Mouse (Mus musculus) intestine, embryonic 15.5 days (tissue): Measurements from ENCODE around the gene Hoxc5. TPM values are rescaled to one million over a fixed set of nuclear protein-coding genes. Genes with fewer than 3 reads are reported as not detected.

Experiments
- ATAC-seq: fragments of 200-750 bp; cut with Nextera tagmentation; 2 replicates; pipeline ENCODE4 v1.8.0; 2017; ENCODE audit warnings: moderate TSS enrichment, moderate library complexity
- H3K27ac ChIP-seq: fragments of 300-500 bp; sonication (generic); 2 replicates; pipeline ENCODE4 v1.5.1; 2015; ENCODE audit warnings: mild to moderate bottlenecking, inconsistent platforms
- H3K27me3 ChIP-seq: fragments of 300-500 bp; sonication (generic); replicated peaks from 2 replicates; pipeline ENCODE4 v1.6.1; 2015; ENCODE audit warnings: inconsistent platforms
- H3K36me3 ChIP-seq: fragments of 300-500 bp; sonication (generic); 2 replicates; pipeline ENCODE4 v1.6.1; 2015; ENCODE audit warnings: inconsistent platforms
- H3K4me1 ChIP-seq: fragments of 300-500 bp; sonication (generic); replicated peaks from 2 replicates; pipeline ENCODE4 v1.6.1; 2015; ENCODE audit warnings: inconsistent platforms
- H3K4me2 ChIP-seq: fragments of 300-500 bp; sonication (generic); replicated peaks from 2 replicates; pipeline ENCODE4 v1.6.1; 2015; ENCODE audit warnings: mild to moderate bottlenecking, inconsistent platforms
- H3K4me3 ChIP-seq: fragments of 300-500 bp; sonication (generic); replicated peaks from 2 replicates; pipeline ENCODE4 v1.5.1; 2015; ENCODE audit warnings: inconsistent platforms
- H3K9ac ChIP-seq: fragments of 300-500 bp; sonication (generic); 2 replicates; pipeline ENCODE4 v1.6.1; 2015; ENCODE audit warnings: inconsistent platforms
- H3K9me3 ChIP-seq: fragments of 300-500 bp; sonication (generic); 2 replicates; pipeline ENCODE4 v1.6.1; 2016; ENCODE audit warnings: inconsistent platforms
- WGBS: fragments of 180-500 bp; shearing (Covaris S2); methylation state at CpG from one replicate; pipeline ENCODE4 v1.1.7; 2015; 5-methylcytosine and 5-hydroxymethylcytosine counted together
- polyA plus RNA-seq: library from polyadenylated mRNA; unstranded; fragments of >200 nt; fragmentation: Nextera tagmentation; extraction: Ambion mirVana; gene quantifications from 2 replicates; pipeline ENCODE4 v1.2.1, GENCODE M21; 2015

Hoxc5 gene
- polyA plus RNA-seq, 1 experiment from 2014 or later: 10.1 TPM

DNA sequence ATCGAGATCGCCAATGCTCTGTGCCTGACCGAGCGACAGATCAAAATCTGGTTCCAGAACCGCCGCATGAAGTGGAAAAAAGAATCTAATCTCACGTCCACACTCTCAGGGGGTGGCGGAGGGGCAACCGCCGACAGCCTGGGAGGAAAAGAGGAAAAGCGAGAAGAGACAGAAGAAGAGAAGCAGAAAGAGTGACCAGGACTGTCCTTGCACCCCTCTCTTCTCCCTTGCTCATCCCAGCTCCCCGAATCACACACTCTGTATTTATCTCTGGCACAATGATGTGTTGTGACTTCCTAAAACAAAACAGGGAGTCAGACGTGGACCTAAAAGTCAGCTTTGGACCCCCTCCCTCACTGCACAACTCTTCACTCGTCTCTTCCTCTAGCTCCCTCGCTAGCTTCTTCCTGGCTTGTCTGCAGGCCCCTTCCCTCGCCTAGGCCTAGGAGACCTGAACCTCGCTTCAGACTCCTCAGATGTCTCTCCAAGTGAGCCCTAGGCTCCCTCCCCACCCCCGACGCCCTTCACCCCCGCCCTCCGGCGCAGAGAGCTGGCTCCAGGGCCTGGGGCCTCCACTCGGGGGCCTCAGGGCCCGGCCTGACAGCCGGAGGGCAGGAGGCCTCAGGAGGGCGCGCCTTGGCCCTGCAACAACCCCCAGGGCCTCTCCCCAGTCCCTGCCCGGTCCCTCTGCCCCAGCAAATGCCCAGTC lies 43.8 kb downstream of the Hoxc5 start:
- Histone ChIP-seq H3K4me1 (peaks cover 28% of the 10 kb centered on the region), H3K4me3 (peak overlapping the region; percentile 37), H3K27me3 (peaks cover 87% of the 10 kb centered on the region), H3K27ac (peak overlapping the region; percentile 82), H3K9me3 (no peaks in the 10 kb centered on the region), H3K9ac (peak overlapping the region; percentile 52), H3K4me2 (peak overlapping the region; percentile 61), H3K36me3 (no peaks in the 10 kb centered on the region)
- WGBS: 9% methylated on average over 28 of the region's 28 CpGs
- no peak for ATAC-seq

DNA sequence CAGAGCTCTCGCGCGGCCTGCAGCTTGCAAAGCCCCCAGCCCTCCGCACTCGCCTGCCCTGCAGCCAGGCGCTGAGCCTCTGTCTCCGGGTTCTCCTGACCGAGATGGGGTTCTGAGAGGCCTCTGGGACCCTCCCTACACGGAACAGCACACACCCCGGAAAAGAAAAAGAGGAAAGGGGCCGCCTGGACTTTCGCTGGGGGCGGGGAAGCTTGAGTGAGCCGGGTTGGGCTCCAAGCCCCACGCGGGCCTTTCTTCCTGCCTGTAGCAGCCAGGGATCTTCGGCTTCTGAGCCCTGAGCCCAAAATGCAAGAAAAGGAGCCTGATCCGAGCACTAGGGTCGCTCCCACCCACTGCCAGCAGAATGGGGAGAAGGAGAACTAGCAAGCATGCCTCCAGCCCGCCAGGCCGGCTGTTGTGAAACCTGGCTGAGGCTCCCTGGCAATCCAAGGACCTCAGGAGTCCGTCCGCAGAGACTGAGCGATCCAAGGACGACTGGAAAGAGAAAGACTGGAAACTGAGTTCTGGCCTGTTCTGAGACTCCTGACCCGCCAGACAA lies 44.8 kb downstream of the Hoxc5 start:
- ATAC-seq: no peak
- WGBS: 16% methylated on average over 26 of the region's 26 CpGs
- peak overlapping the region; percentile 28 for H3K4me3 ChIP-seq
- no peaks in the 10 kb centered on the region for H3K9me3 ChIP-seq
- H3K27me3 ChIP-seq: peaks cover 88% of the 10 kb centered on the region
- H3K9ac ChIP-seq: peak overlapping the region; percentile 48
- peak overlapping the region; percentile 51 for H3K4me2 ChIP-seq
- no peaks in the 10 kb centered on the region for H3K36me3 ChIP-seq
- peaks cover 29% of the 10 kb centered on the region for H3K4me1 ChIP-seq
- H3K27ac ChIP-seq: peak overlapping the region; percentile 51

GRCm38 (mm10) chr15:103013238-103013984 lies 46.2 kb downstream of the Hoxc5 start:
- Histone ChIP-seq H3K4me3 (peak overlapping the region; percentile 32), H3K4me2 (peak overlapping the region; percentile 72), H3K4me1 (peaks cover 26% of the 10 kb centered on the region), H3K9me3 (no peaks in the 10 kb centered on the region), H3K27ac (peak overlapping the region; percentile 95; the same call in 1 of the 2 replicates), H3K36me3 (no peaks in the 10 kb centered on the region), H3K9ac (0 out of 2 replicates have a peak overlapping the region, but pooled peaks have one; percentile 56), H3K27me3 (peaks cover 88% of the 10 kb centered on the region)
- ATAC-seq: peak; percentile 42
- WGBS: 7% methylated on average over 17 of the region's 17 CpGs

GRCm38 (mm10) chr15:103014166-103015008 lies 47.1 kb downstream of the Hoxc5 start:
- Histone ChIP-seq H3K4me3 (peak overlapping the region; percentile 32), H3K27ac (peak overlapping the region; percentile 95), H3K9ac (peak overlapping the region; percentile 56), H3K36me3 (no peaks in the 10 kb centered on the region), H3K9me3 (no peaks in the 10 kb centered on the region), H3K27me3 (peaks cover 88% of the 10 kb centered on the region), H3K4me1 (peaks cover 28% of the 10 kb centered on the region), H3K4me2 (peak overlapping the region; percentile 72)
- 2% methylated on average over 57 of the region's 57 CpGs for WGBS
- peak; percentile 61 for ATAC-seq

DNA sequence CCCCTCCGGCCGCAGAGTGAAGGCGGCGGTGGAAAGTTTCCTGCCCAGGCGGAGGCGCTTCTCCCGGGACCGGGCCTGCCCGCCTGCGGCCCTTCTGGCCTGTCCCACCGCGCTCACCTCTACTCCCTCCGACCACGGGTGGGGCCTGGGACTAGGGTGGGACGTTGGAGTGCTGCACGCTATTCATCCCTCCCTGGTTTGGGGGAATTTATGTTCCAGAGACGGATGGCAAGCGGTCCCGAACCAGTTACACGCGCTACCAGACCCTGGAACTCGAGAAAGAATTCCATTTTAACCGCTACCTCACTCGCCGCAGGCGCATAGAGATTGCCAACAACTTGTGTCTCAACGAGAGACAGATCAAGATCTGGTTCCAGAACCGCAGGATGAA lies 47.8 kb downstream of the Hoxc5 start:
- H3K9me3 ChIP-seq: no peaks in the 10 kb centered on the region
- H3K4me3 ChIP-seq: peak overlapping the region; percentile 32
- H3K27ac ChIP-seq: peak overlapping the region; percentile 95
- H3K36me3 ChIP-seq: no peaks in the 10 kb centered on the region
- peak overlapping the region; percentile 56 for H3K9ac ChIP-seq
- 0 out of 2 replicates have a peak, but pooled peaks have one; percentile 9 for ATAC-seq
- WGBS: 3% methylated on average over 23 of the region's 28 CpGs
- peaks cover 88% of the 10 kb centered on the region for H3K27me3 ChIP-seq
- peak overlapping the region; percentile 72 for H3K4me2 ChIP-seq
- peaks cover 26% of the 10 kb centered on the region for H3K4me1 ChIP-seq

DNA sequence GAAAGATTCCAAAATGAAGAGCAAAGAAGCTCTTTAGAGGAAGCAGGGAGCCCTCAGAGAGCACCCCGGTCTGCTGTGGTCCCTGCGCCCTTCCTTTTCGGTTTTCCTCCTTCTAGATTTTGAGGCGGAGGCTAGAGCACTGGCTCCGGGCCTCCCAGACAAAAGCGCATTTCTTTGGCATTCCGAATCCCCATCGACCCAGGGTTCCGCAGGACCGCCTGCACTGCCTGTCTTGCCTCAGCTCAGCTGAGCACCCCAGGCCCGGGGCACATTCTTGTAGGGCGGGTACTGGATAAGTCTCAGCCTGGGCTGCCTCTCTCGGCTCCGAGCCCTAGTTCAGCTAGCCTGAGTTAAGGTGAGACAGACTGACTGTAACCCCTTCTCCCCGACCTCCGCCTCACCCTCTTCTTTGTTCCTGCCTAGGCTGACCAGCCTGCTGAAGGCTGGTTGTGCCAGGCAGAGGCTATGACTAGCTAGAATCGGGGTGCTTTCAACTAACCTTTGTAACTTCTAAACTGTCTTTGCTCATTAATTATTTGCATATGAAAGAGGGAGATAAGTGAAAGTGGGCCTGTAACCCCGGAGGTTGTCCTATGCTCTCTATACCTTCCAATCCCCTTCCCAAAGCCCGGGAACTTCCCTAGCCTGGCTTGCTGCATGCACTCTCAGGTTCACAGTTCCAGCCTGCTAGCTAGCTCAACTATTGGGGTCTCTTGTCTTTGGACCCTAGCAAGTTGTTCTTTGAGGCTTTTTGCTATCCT lies 48.3 kb downstream of the Hoxc5 start:
- Histone ChIP-seq H3K4me2 (peak overlapping the region; percentile 72), H3K27me3 (peaks cover 88% of the 10 kb centered on the region), H3K36me3 (no peaks in the 10 kb centered on the region), H3K4me3 (peak overlapping the region; percentile 32), H3K9me3 (no peaks in the 10 kb centered on the region), H3K27ac (0 out of 2 replicates have a peak overlapping the region, but pooled peaks have one; percentile 95), H3K9ac (peak overlapping the region; percentile 56), H3K4me1 (peaks cover 24% of the 10 kb centered on the region)
- 15% methylated on average over 19 of the region's 19 CpGs for WGBS
- ATAC-seq: no peak

- Histone ChIP-seq H3K9ac (no peak within 1 kb of the TSS; the same call in 1 of the 2 replicates), H3K4me3 (no peak within 1 kb of the TSS), H3K4me1 (peaks cover 12% of the 10 kb centered on the region; the same call in 1 of the 2 replicates), H3K36me3 (no peaks in the 10 kb centered on the region), H3K27ac (peak within 1 kb of the TSS; percentile 33; the same call in 1 of the 2 replicates), H3K27me3 (peaks cover 88% of the 10 kb centered on the region), H3K4me2 (peak within 1 kb of the TSS; percentile 28), H3K9me3 (no peaks in the 10 kb centered on the region)
- no peak for ATAC-seq
- WGBS: 24% methylated on average over 9 of the region's 9 CpGs
Measured at GRCm38 (mm10) chr15:103018636-103019035, 51.4 kb downstream of the Hoxc5 start, which contains the start of gene Hoxc4. Hoxc4 (plus strand) TSS chr15:103018934.

DNA sequence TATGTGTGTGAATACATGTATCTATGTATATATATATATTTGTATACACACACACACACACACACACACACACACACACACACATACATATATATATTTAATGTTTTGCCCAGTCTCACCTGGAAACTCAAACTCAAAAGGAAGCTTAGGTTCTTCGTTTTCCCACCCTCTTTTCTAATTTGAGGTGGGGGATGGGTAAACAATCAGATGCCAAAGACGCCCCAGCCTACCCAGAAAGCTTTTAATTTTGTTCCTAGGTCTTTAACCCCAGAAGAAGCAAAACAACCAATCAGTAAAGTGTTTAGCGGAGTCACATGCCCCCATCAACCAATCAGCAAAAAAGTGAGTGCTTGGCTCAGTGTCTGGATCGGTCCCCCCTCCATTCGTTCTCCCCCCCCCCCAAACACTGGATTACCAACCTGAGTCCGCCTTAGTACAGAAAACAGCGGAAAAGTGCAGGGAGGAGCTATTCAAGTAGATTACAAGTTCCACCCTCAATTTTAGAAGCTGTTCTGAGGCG lies 53.7 kb downstream of the Hoxc5 start:
- Histone ChIP-seq H3K4me3 (no peak overlapping the region), H3K9ac (no peak overlapping the region), H3K36me3 (no peaks in the 10 kb centered on the region), H3K4me1 (peaks cover 6% of the 10 kb centered on the region; the same call in 1 of the 2 replicates), H3K4me2 (peak overlapping the region; percentile 17), H3K9me3 (no peaks in the 10 kb centered on the region), H3K27me3 (peaks cover 84% of the 10 kb centered on the region), H3K27ac (no peak overlapping the region)
- no peak for ATAC-seq
- WGBS: 15% methylated on average over 8 of the region's 8 CpGs

DNA sequence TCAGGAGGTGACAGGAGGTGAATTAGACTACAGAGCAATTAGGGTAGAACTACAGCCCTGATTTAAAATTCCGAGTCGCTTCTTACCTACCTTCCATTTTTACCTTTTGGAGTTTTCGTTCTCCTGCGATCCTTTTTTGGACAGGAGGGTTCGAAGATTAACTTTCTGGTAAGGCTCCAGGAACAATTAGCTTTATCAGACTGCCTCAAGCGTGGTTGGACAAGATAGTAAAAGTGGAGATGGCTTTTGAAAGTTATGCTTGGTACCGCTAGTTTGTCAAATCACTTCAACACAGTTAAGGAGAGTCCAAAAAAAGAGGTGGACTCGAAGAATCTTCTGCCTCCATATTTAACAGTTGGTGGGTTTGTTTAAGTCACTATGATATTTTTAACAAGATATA lies 54.3 kb downstream of the Hoxc5 start:
- ATAC-seq: no peak
- H3K27me3 ChIP-seq: peaks cover 85% of the 10 kb centered on the region
- no peak overlapping the region for H3K9ac ChIP-seq
- WGBS: 20% methylated on average over 8 of the region's 8 CpGs
- H3K4me3 ChIP-seq: no peak overlapping the region
- H3K27ac ChIP-seq: no peak overlapping the region
- H3K4me2 ChIP-seq: peak overlapping the region; percentile 17
- H3K36me3 ChIP-seq: no peaks in the 10 kb centered on the region
- H3K4me1 ChIP-seq: peaks cover 9% of the 10 kb centered on the region
- no peaks in the 10 kb centered on the region for H3K9me3 ChIP-seq

DNA sequence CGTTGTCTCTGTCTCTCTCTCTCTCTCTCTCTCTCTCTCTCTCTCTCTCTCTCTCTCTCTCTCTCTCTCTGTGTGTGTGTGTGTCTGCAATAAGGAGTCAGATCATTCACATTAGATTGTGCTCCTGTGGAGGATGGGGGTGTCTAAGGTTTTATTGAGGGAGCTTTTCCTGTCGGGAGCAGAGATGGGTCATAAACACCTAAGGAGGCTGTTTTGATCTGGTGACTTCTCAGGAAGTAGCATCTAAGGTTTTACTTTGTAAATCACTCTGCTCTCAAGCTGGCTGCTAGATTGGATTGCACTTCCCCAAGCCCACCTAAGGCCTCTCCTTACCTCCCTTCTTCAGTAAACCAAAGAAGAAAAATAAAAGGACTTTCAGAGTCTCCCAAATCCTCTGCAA lies 56.9 kb downstream of the Hoxc5 start:
- Histone ChIP-seq H3K4me2 (no peak overlapping the region), H3K9ac (no peak overlapping the region), H3K4me3 (no peak overlapping the region), H3K4me1 (peaks cover 13% of the 10 kb centered on the region), H3K36me3 (no peaks in the 10 kb centered on the region), H3K9me3 (no peaks in the 10 kb centered on the region), H3K27ac (no peak overlapping the region), H3K27me3 (peaks cover 87% of the 10 kb centered on the region)
- no peak for ATAC-seq
- WGBS: 13% methylated on average over 2 of the region's 2 CpGs
